In the genomic region with DNA sequence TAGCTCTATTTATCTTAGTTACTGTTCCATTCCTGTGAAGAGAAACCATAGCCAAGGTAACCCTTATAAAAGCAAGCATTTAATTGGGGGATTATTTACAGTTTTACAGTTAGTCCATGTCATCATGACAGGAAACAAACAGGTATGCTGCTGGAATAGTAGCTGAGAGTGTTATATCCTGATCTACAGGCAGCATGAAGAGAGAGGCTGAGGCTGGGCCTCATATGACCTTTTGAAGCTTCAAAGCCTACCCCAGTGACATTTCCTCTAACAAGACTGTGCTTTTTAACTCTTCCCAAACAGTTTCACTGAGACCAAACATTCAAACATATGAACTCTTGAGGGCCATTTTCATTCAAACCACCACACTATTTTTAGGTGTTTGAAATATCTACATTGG, we compare ENCODE assay signal across 13 mouse cellular contexts.
"Had no signal": no experiment of that assay in that cellular context is flagged by ENCODE, and none has a peak within 500 bp of the region (broad histone marks: within the 10 kb centered on the region; RNA-seq: fewer than 3 reads in every experiment).

No protein-coding gene starts in this region.

- DNase-seq: gastrocnemius, postnatal 14 days; gastrocnemius, postnatal 36 days; heart, adult 18-20 months; heart, postnatal 10 days; heart, postnatal 36 days; kidney, adult 11 months; kidney, adult 2 months; kidney, postnatal 14 days; kidney, postnatal 36 days; layer of hippocampus, adult 9-11 months; layer of hippocampus, postnatal 36 days; liver; liver, embryonic 13.5 days had no signal
